Mouse (Mus musculus) bone marrow macrophage, adult 2 months (primary cell): Measurements from ENCODE around the gene Rnf7.

Experiments
- CTCF ChIP-seq: IDR thresholded peaks from 2 replicates; pipeline ENCODE4 v1.5.1; 2012; ENCODE audit warnings: low read depth, mild to moderate bottlenecking, low read length, moderate library complexity
- POLR2A ChIP-seq: IDR thresholded peaks from 2 replicates; pipeline ENCODE4 v1.6.1; 2012; ENCODE audit warnings: mild to moderate bottlenecking, low read depth, low read length, borderline replicate concordance

DNA sequence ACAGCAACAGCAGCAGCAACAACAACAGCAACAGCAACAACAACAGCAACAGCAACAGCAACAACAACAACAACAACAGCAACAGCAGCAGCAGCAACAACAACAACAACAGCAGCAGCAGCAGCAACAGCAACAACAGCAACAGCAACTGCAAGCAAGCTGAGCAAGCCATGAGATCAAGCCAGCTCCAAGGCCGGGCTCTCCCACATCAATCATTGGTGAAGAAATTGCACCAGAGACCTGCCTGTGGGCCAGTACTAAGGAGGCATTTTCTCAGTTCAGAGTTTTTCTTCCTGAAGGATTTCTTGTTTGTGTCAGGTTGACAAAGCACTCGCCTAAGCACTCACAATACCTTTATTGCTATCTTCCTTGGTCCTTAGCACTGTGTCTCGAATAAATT, 38.3 kb upstream of the Rnf7 start:
- TF ChIP-seq POLR2A (no peak), CTCF (no peak)
